Mouse (Mus musculus): ENCODE measurements around the gene Pde4dip. TPM values are rescaled to one million over a fixed set of nuclear protein-coding genes. Genes with fewer than 3 reads are reported as not detected.

Gene Pde4dip
- polyA plus RNA-seq, 1 experiment from 2014 or later = 18.0 TPM

GRCm38 (mm10) chr3:97727801-97728200 is 160.7 kb downstream of the Pde4dip start:
- WGBS = 87% methylated on average over 2 of the region's 2 CpGs
- no peaks in the 10 kb centered on the region for H3K9me3 ChIP-seq (replicated peaks; ENCODE audit: low read length)
- H3K36me3 ChIP-seq (ENCODE audit: insufficient read depth, low read length) = no peaks in the 10 kb centered on the region
- TF ChIP-seq CTCF (IDR thresholded peaks at IDR 0.05; ENCODE audit: low read depth) = no peak
- H3K4me3 ChIP-seq (replicated peaks; ENCODE audit: low read depth, low read length) = no peak overlapping the region
- no peak overlapping the region for H3K4me2 ChIP-seq (ENCODE audit: low read length)
- no peaks in the 10 kb centered on the region for H3K27me3 ChIP-seq (ENCODE audit: insufficient read depth, low read length)
- no peaks in the 10 kb centered on the region for H3K4me1 ChIP-seq (replicated peaks; ENCODE audit: insufficient read depth, low read length)
- H3K9ac ChIP-seq (ENCODE audit: low read depth, low read length) = no peak overlapping the region
- DNase-seq (ENCODE audit: low spot score) = no peak
- no peak overlapping the region for H3K27ac ChIP-seq
- ATAC-seq (replicated peaks; ENCODE audit: low FRiP score, low read depth) = no peak

GRCm38 (mm10) chr3:97719116-97719515 is 169.4 kb downstream of the Pde4dip start:
- WGBS = 88% methylated on average over 9 of the region's 9 CpGs
- no peaks in the 10 kb centered on the region for H3K36me3 ChIP-seq (ENCODE audit: insufficient read depth, low read length)
- no peak overlapping the region for H3K27ac ChIP-seq
- no peaks in the 10 kb centered on the region for H3K4me1 ChIP-seq (replicated peaks; ENCODE audit: insufficient read depth, low read length)
- DNase-seq (ENCODE audit: low spot score) = no peak
- TF ChIP-seq CTCF (IDR thresholded peaks at IDR 0.05; ENCODE audit: low read depth) = no peak
- H3K27me3 ChIP-seq (ENCODE audit: insufficient read depth, low read length) = no peaks in the 10 kb centered on the region
- H3K9me3 ChIP-seq (replicated peaks; ENCODE audit: low read length) = no peaks in the 10 kb centered on the region
- ATAC-seq (replicated peaks; ENCODE audit: low FRiP score, low read depth) = no peak
- H3K9ac ChIP-seq (ENCODE audit: low read depth, low read length) = no peak overlapping the region
- H3K4me3 ChIP-seq (replicated peaks; ENCODE audit: low read depth, low read length) = no peak overlapping the region
- H3K4me2 ChIP-seq (ENCODE audit: low read length) = no peak overlapping the region

- no peaks in the 10 kb centered on the region for H3K9me3 ChIP-seq (replicated peaks; ENCODE audit: low read length)
Measured at GRCm38 (mm10) chr3:97715922-97716321, 172.6 kb downstream of the Pde4dip start.

GRCm38 (mm10) chr3:97710881-97711280 is 177.6 kb downstream of the Pde4dip start:
- Histone ChIP-seq H3K9ac (ENCODE audit: low read depth, low read length) (no peak overlapping the region), H3K4me2 (ENCODE audit: low read length) (no peak overlapping the region), H3K36me3 (ENCODE audit: insufficient read depth, low read length) (no peaks in the 10 kb centered on the region), H3K4me1 (replicated peaks; ENCODE audit: insufficient read depth, low read length) (no peaks in the 10 kb centered on the region), H3K9me3 (replicated peaks; ENCODE audit: low read length) (no peaks in the 10 kb centered on the region), H3K27ac (no peak overlapping the region), H3K27me3 (ENCODE audit: insufficient read depth, low read length) (no peaks in the 10 kb centered on the region), H3K4me3 (replicated peaks; ENCODE audit: low read depth, low read length) (no peak overlapping the region)
- ATAC-seq (replicated peaks; ENCODE audit: low FRiP score, low read depth) (no peak), DNase-seq (ENCODE audit: low spot score) (no peak)
- WGBS = 60% methylated on average over 5 of the region's 5 CpGs
- TF ChIP-seq CTCF (IDR thresholded peaks at IDR 0.05; ENCODE audit: low read depth) = no peak

More at GRCm38 (mm10) chr3:97715922-97716321, 172.6 kb downstream of the Pde4dip start:
- Histone ChIP-seq H3K27me3 (ENCODE audit: insufficient read depth, low read length) (no peaks in the 10 kb centered on the region), H3K4me1 (replicated peaks; ENCODE audit: insufficient read depth, low read length) (no peaks in the 10 kb centered on the region), H3K4me2 (ENCODE audit: low read length) (no peak overlapping the region), H3K36me3 (ENCODE audit: insufficient read depth, low read length) (no peaks in the 10 kb centered on the region), H3K27ac (no peak overlapping the region), H3K4me3 (replicated peaks; ENCODE audit: low read depth, low read length) (no peak overlapping the region), H3K9ac (ENCODE audit: low read depth, low read length) (no peak overlapping the region)
- peak; percentile 9; the same call in 1 of the 2 replicates for TF ChIP-seq CTCF (IDR thresholded peaks at IDR 0.05; ENCODE audit: low read depth)
- no peak for DNase-seq (ENCODE audit: low spot score)
- WGBS = 74% methylated on average over 1 of the region's 1 CpGs
- no peak for ATAC-seq (replicated peaks; ENCODE audit: low FRiP score, low read depth)

GRCm38 (mm10) chr3:97710134-97710533 is 178.4 kb downstream of the Pde4dip start:
- no peaks in the 10 kb centered on the region for H3K36me3 ChIP-seq (ENCODE audit: insufficient read depth, low read length)
- H3K27me3 ChIP-seq (ENCODE audit: insufficient read depth, low read length) = no peaks in the 10 kb centered on the region
- H3K4me2 ChIP-seq (ENCODE audit: low read length) = no peak overlapping the region
- H3K9me3 ChIP-seq (replicated peaks; ENCODE audit: low read length) = no peaks in the 10 kb centered on the region
- DNase-seq (ENCODE audit: low spot score) (no peak), ATAC-seq (replicated peaks; ENCODE audit: low FRiP score, low read depth) (no peak)
- no peak for TF ChIP-seq CTCF (IDR thresholded peaks at IDR 0.05; ENCODE audit: low read depth)
- no peak overlapping the region for H3K4me3 ChIP-seq (replicated peaks; ENCODE audit: low read depth, low read length)
- 87% methylated on average over 11 of the region's 11 CpGs for WGBS
- no peak overlapping the region for H3K9ac ChIP-seq (ENCODE audit: low read depth, low read length)
- H3K4me1 ChIP-seq (replicated peaks; ENCODE audit: insufficient read depth, low read length) = no peaks in the 10 kb centered on the region
- H3K27ac ChIP-seq = no peak overlapping the region

- Histone ChIP-seq H3K9me3 (replicated peaks; ENCODE audit: low read length) (no peaks in the 10 kb centered on the region), H3K4me3 (replicated peaks; ENCODE audit: low read depth, low read length) (no peak overlapping the region), H3K27me3 (ENCODE audit: insufficient read depth, low read length) (no peaks in the 10 kb centered on the region), H3K27ac (no peak overlapping the region), H3K4me2 (ENCODE audit: low read length) (no peak overlapping the region), H3K36me3 (ENCODE audit: insufficient read depth, low read length) (no peaks in the 10 kb centered on the region), H3K9ac (ENCODE audit: low read depth, low read length) (no peak overlapping the region), H3K4me1 (replicated peaks; ENCODE audit: insufficient read depth, low read length) (no peaks in the 10 kb centered on the region)
- ATAC-seq (replicated peaks; ENCODE audit: low FRiP score, low read depth) (no peak), DNase-seq (ENCODE audit: low spot score) (no peak)
- whole genome bisulfite sequencing = 82% methylated on average over 4 of the region's 4 CpGs
- TF ChIP-seq CTCF (IDR thresholded peaks at IDR 0.05; ENCODE audit: low read depth) = no peak
Measured at GRCm38 (mm10) chr3:97706561-97706960, 181.9 kb downstream of the Pde4dip start.

- ATAC-seq (replicated peaks; ENCODE audit: low FRiP score, low read depth) (no peak), DNase-seq (ENCODE audit: low spot score) (no peak)
- no peak overlapping the region for H3K9ac ChIP-seq (ENCODE audit: low read depth, low read length)
- no peak overlapping the region for H3K4me3 ChIP-seq (replicated peaks; ENCODE audit: low read depth, low read length)
- H3K27me3 ChIP-seq (ENCODE audit: insufficient read depth, low read length) = no peaks in the 10 kb centered on the region
- no peak overlapping the region for H3K4me2 ChIP-seq (ENCODE audit: low read length)
- no peaks in the 10 kb centered on the region for H3K36me3 ChIP-seq (ENCODE audit: insufficient read depth, low read length)
- TF ChIP-seq CTCF (IDR thresholded peaks at IDR 0.05; ENCODE audit: low read depth) = no peak
- H3K4me1 ChIP-seq (replicated peaks; ENCODE audit: insufficient read depth, low read length) = no peaks in the 10 kb centered on the region
- WGBS = 88% methylated on average over 3 of the region's 3 CpGs
- no peaks in the 10 kb centered on the region for H3K9me3 ChIP-seq (replicated peaks; ENCODE audit: low read length)
- H3K27ac ChIP-seq = no peak overlapping the region
Measured at GRCm38 (mm10) chr3:97705508-97705907, 183.0 kb downstream of the Pde4dip start.
